Mouse (Mus musculus): ENCODE measurements around the gene Foxf1.
A peak's percentile ranks its signal among the peaks of the same experiment; 100 is the strongest.

Gene Foxf1

DNA sequence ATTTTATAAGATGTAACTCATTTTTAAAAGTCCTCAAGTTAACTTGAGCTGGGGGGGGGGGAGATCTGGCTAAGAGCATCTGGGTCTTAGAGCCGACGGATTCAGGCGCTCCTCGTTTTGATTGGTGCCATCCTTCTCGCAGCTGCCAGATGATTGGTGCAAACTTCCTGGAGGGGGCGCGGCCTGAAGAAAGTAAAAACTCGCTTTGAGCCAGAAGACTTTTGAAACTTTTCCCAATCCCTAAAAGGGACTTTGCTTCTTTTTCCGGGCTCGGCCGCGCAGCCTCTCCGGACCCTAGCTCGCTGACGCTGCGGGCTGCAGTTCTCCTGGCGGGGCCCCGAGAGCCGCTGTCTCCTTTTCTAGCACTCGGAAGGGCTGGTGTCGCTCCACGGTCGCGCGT, 31.8 kb downstream of the Foxf1 start, which contains the start of gene Foxc2:
Gene Foxc2 (plus strand): TSS at position 224 of the 400 bp plus-strand sequence.
- peak; percentile 58 for DNase-seq

DNA sequence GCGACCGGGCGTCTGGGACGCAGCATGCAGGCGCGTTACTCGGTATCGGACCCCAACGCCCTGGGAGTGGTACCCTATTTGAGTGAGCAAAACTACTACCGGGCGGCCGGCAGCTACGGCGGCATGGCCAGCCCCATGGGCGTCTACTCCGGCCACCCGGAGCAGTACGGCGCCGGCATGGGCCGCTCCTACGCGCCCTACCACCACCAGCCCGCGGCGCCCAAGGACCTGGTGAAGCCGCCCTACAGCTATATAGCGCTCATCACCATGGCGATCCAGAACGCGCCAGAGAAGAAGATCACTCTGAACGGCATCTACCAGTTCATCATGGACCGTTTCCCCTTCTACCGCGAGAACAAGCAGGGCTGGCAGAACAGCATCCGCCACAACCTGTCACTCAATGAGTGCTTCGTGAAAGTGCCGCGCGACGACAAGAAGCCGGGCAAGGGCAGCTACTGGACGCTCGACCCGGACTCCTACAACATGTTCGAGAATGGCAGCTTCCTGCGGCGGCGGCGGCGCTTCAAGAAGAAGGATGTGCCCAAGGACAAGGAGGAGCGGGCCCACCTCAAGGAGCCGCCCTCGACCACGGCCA, 32.5 kb downstream of the Foxf1 start:
- DNase-seq = no peak

DNA sequence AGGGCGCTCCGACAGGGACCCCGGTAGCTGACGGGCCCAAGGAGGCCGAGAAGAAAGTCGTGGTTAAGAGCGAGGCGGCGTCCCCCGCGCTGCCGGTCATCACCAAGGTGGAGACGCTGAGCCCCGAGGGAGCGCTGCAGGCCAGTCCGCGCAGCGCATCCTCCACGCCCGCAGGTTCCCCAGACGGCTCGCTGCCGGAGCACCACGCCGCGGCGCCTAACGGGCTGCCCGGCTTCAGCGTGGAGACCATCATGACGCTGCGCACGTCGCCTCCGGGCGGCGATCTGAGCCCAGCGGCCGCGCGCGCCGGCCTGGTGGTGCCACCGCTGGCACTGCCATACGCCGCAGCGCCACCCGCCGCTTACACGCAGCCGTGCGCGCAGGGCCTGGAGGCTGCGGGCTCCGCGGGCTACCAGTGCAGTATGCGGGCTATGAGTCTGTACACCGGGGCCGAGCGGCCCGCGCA, 33.0 kb downstream of the Foxf1 start:
- DNase-seq = no peak

DNA sequence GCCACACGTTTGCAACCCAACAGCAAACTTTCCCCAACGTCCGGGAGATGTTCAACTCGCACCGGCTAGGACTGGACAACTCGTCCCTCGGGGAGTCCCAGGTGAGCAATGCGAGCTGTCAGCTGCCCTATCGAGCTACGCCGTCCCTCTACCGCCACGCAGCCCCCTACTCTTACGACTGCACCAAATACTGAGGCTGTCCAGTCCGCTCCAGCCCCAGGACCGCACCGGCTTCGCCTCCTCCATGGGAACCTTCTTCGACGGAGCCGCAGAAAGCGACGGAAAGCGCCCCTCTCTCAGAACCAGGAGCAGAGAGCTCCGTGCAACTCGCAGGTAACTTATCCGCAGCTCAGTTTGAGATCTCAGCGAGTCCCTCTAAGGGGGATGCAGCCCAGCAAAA, 33.7 kb downstream of the Foxf1 start:
- DNase-seq = no peak

GRCm38 (mm10) chr8:121118634-121119420, 34.6 kb downstream of the Foxf1 start:
- DNase-seq = no peak

- no peak for DNase-seq
Observed at GRCm38 (mm10) chr8:121119635-121120455, 35.7 kb downstream of the Foxf1 start.

GRCm38 (mm10) chr8:121120456-121121419, 36.6 kb downstream of the Foxf1 start:
- no peak for DNase-seq

GRCm38 (mm10) chr8:121121704-121122103, 37.5 kb downstream of the Foxf1 start:
- no peak for DNase-seq

DNA sequence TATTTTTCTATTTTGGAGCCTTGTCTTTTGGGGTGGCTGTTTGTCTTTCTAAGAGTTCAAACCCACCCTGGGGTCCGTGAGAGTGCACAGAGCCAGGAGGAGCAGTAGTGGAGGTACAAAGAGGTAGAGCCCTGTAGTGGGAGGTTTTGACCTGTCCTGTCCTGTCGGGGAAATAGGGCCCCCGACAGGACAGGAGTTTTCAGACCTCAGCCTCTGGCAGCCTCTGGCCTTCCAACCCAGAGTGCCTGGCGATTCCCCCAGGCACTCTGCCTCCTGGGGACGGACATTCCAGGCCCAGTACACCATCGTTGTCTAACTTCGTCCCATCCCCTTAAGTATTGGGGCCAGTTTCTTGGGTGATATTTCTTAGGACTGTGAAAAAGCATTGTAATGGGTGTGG, 38.2 kb downstream of the Foxf1 start:
- DNase-seq = no peak

GRCm38 (mm10) chr8:121123113-121123512, 38.9 kb downstream of the Foxf1 start:
- no peak for DNase-seq

GRCm38 (mm10) chr8:121124547-121125239, 40.5 kb downstream of the Foxf1 start:
- no peak for DNase-seq

DNA sequence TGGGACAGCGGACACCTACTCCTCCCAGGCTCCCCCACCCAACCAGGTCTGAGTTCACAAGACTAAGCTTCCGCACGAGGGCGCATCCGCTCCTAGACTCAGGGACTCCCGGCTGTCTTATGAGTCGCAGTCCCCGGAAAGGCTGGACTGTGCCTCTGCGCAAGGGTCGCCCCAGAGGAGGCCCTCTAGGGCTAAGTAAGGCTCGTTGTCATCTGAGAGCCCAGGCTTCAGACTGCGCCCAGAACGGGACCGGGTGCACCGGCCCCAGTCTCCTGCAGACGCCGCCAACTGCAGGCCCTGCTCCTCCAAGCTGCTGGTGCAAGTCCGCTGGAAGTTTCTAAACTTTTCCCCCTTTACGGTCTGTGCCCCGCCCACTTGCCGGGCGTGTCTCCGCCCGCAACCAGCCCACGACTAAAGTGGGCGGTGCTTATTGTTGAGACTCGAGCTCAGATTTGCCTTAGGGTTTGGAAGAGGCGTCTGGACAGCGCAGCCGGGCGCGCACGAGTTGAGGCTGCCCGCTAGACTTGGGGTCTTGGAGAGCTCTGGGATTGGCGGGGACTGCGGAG, 41.2 kb downstream of the Foxf1 start:
- DNase-seq = peak; percentile 70

- DNase-seq = no peak
Observed at GRCm38 (mm10) chr8:121126191-121126590, 42.0 kb downstream of the Foxf1 start.

- DNase-seq = no peak
Observed at GRCm38 (mm10) chr8:121126694-121127093, 42.5 kb downstream of the Foxf1 start.

DNA sequence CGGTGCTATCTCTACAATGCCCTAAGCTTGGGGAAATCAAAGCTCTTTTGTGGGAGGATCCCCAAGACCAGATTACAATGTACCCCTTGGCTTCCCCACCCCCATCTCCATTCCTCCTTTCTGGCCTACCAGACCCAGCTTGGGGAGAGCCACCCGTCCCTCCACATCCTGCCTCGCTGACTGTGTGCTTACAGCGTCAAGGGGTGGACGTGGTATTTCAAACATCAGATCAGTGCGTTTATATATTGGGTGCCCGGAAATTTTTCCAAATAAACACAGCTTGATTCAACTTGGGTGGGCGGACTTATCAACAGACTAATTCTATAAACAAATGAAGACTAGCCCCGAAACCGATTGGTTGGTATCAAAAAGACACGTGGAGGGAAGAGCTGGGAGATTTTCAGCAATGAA, 43.1 kb downstream of the Foxf1 start:
- DNase-seq = no peak

GRCm38 (mm10) chr8:121127756-121128375, 43.7 kb downstream of the Foxf1 start, which contains the start of gene Foxl1:
Gene Foxl1 (plus strand): TSS chr8:121127940.
- DNase-seq = no peak

DNA sequence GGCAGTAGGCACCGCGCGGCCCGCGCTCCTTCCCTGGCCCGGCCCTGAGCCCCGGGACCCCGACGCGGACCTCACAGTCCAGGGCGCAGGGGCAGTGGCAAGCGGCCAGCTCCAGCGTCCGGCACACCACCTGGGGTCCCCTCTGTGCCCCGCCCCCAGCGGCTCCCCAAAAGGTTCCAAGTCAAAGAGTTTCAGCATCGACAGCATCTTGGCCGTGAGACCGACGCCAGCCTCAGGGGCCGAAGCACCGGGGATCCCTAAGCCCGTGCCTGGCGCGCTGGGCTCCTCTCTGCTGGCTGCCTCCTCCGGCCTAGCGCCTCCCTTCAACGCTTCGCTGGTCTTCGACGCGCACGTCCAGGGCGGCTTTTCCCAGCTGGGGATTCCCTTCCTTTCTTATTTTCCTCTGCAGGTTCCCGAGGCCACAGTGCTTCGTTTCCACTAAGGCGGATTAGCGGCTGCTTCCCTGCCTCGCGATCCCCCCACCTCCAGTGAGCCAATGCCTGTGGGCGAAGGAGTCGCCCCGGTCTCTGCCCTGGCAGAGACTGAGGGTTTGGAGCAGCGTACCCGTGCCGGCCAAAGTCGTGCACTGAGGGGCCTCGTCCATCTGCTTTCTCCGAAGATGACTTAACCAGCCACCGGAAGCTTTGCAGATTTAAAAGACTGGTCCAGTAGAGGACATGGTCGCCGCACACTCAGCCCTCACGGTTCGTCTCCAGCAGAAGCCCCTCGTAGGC, 44.5 kb downstream of the Foxf1 start:
- no peak for DNase-seq

DNA sequence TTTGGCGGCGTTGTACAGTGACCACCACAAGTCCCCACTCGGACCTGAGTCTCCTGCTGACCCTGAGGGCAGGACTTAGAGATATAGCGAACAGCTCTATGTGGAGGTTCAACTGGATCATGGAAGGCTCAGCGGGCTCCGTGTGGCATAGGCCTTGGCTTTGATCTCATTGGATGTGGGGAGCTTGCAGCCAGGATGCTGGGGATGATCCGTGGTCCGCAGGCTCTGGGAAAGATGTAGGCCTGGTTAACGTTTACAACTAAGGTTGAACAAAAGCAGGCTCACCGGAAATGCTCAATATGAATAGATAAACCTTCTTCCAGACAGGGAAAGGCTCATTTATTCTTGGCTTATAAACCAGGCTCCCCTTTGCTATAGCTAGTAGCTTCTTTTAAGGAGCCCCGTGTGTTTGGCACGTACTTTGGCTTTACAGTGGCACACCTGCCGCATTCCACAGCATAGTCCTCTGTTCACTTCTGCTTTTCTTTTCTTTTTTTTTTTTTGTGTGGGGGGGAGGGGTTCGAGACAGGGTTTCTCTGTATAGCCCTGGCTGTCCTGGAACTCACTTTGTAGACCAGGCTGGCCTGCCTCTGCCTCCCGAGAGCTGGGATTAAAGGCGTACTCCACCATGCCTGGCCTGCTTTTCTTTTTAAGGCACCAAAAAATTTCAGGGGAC, 45.2 kb downstream of the Foxf1 start:
- no peak for DNase-seq

DNA sequence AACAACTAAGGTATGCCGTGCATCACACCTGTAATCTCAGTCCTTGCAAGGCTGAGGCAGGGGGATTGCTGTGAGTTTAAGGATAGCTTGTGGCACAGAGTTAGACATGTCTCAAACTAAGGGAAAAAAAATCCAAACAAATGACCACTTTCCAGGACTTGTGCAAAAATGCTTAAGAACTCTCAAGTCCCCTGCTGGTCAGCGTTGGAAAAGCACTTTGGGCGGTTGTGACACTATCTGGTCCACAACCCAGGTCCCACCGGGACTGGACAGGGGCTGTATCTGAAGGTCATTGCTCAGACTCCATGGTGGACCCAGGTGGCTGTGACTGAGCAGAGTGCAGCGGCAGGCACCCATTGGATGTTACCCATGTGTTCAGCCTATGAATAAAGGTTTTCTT, 46.3 kb downstream of the Foxf1 start:
- peak; percentile 46 for DNase-seq
